Mouse (Mus musculus) myocyte (in vitro differentiated cells): ENCODE measurements around the gene Gga3. TPM values are rescaled to one million over a fixed set of nuclear protein-coding genes. Genes with fewer than 3 reads are reported as not detected.

ENCODE experiments used
- H3K27me3 ChIP-seq: one replicate; pipeline ENCODE4 v1.6.1; 2011; ENCODE audit not compliant: control insufficient read depth, insufficient read depth, insufficient read length
- H3K36me3 ChIP-seq: one replicate; pipeline ENCODE4 v1.6.1; 2011; ENCODE audit not compliant: control insufficient read depth, insufficient read depth
- H3K4me2 ChIP-seq: one replicate; pipeline ENCODE4 v1.6.1; 2011; ENCODE audit warnings: low read depth, control low read depth
- H3K4me3 ChIP-seq: one replicate; pipeline ENCODE4 v1.5.1; 2011; ENCODE audit warnings: mild to moderate bottlenecking, control low read depth, moderate library complexity
- H3K79me2 ChIP-seq: one replicate; pipeline ENCODE4 v1.6.1; 2011; ENCODE audit not compliant: control insufficient read depth, insufficient read depth
- H3ac ChIP-seq: one replicate; pipeline ENCODE4 v1.6.1; 2011; ENCODE audit not compliant: control insufficient read depth, insufficient read length
- CEBPB ChIP-seq: IDR thresholded peaks from 2 replicates; pipeline ENCODE4 v1.6.1; 2011; ENCODE audit warnings: mild to moderate bottlenecking, moderate library complexity; ENCODE audit not compliant: poor library complexity, insufficient read depth, severe bottlenecking
- E2F4 ChIP-seq: IDR thresholded peaks from one replicate; pipeline ENCODE4 v1.6.1; 2011; ENCODE audit warnings: mild to moderate bottlenecking, control low read depth, moderate library complexity; ENCODE audit not compliant: insufficient read depth
- MAX ChIP-seq: IDR thresholded peaks from one replicate; pipeline ENCODE4 v1.6.1; 2011; ENCODE audit warnings: low read depth, mild to moderate bottlenecking, control low read depth
- MYOD1 ChIP-seq, 3 experiments: IDR thresholded peaks; one replicate each; pipeline ENCODE4 v1.6.1; 2011; ENCODE audit warnings: control low read depth in 2 of 3, low read depth in 2 of 3, mild to moderate bottlenecking in 2 of 3, moderate library complexity in 1 of 3; ENCODE audit not compliant: insufficient read length in 2 of 3, control insufficient read depth in 1 of 3
- MYOG ChIP-seq, 3 experiments: IDR thresholded peaks; one replicate each; pipeline ENCODE4 v1.6.1; 2011; ENCODE audit warnings: control low read depth in 2 of 3, low read depth in 2 of 3, mild to moderate bottlenecking in 2 of 3; ENCODE audit not compliant: insufficient read length in 2 of 3, control insufficient read depth in 1 of 3, insufficient read depth in 1 of 3
- POLR2A ChIP-seq: IDR thresholded peaks from one replicate; pipeline ENCODE4 v1.6.1; 2011; ENCODE audit warnings: low read depth, mild to moderate bottlenecking, control low read depth, moderate library complexity; ENCODE audit not compliant: insufficient read length
- POLR2AphosphoS2 ChIP-seq: IDR thresholded peaks from one replicate; pipeline ENCODE4 v1.6.1; 2011; ENCODE audit warnings: low read depth, control low read depth; ENCODE audit not compliant: insufficient read length
- REST ChIP-seq: IDR thresholded peaks from one replicate; pipeline ENCODE4 v1.6.1; 2011; ENCODE audit warnings: mild to moderate bottlenecking, control low read depth, moderate library complexity; ENCODE audit not compliant: insufficient read depth, insufficient read length
- SRF ChIP-seq: IDR thresholded peaks from one replicate; pipeline ENCODE4 v1.6.1; 2011; ENCODE audit warnings: low read depth; ENCODE audit not compliant: control insufficient read depth, insufficient read length
- TCF12 ChIP-seq: IDR thresholded peaks from one replicate; pipeline ENCODE4 v1.6.1; 2011; ENCODE audit warnings: mild to moderate bottlenecking, control low read depth; ENCODE audit not compliant: poor library complexity, insufficient read depth, severe bottlenecking
- TCF3 ChIP-seq: IDR thresholded peaks from one replicate; pipeline ENCODE4 v1.6.1; 2011; ENCODE audit warnings: low read depth, control low read depth; ENCODE audit not compliant: insufficient read length
- polyA plus RNA-seq: library from polyadenylated mRNA; unstranded; fragments of >200 nt; fragmentation: generic; extraction: Trizol; gene quantifications from one replicate; pipeline ENCODE4 v1.2.1, GENCODE M21; 2012; ENCODE audit warnings: missing spikeins

Gga3 gene
- polyA plus RNA-seq, 1 experiment = 16.4 TPM

- Histone ChIP-seq H3K4me3 (peak overlapping the region; percentile 69), H3K36me3 (no peaks in the 10 kb centered on the region), H3K4me2 (peak overlapping the region; percentile 95), H3K79me2 (no peaks in the 10 kb centered on the region), H3K27me3 (no peaks in the 10 kb centered on the region), H3ac (no peak overlapping the region)
- TF ChIP-seq E2F4 = no peak
- TF ChIP-seq SRF = no peak
- no peak for TF ChIP-seq REST
- TF ChIP-seq MYOG (IDR thresholded peaks at IDR 0.05; ENCODE audit: control insufficient read depth in 1 of 3, insufficient read depth in 1 of 3, insufficient read length in 2 of 3, low read depth in 2 of 3) = no peak
- no peak for TF ChIP-seq POLR2AphosphoS2
- TF ChIP-seq CEBPB = no peak
- TF ChIP-seq POLR2A = no peak
Observed at GRCm38 (mm10) chr11:115626824-115627616, 23.2 kb upstream of the Gga3 start.

GRCm38 (mm10) chr11:115625877-115626276 is 22.0 kb upstream of the Gga3 start:
- Histone ChIP-seq H3K27me3 (no peaks in the 10 kb centered on the region), H3K4me2 (no peak overlapping the region), H3K79me2 (no peaks in the 10 kb centered on the region), H3K4me3 (no peak overlapping the region), H3ac (no peak overlapping the region), H3K36me3 (no peaks in the 10 kb centered on the region)
- TF ChIP-seq CEBPB (no peak), SRF (no peak), POLR2A (no peak), MYOG (IDR thresholded peaks at IDR 0.05; ENCODE audit: control insufficient read depth in 1 of 3, insufficient read depth in 1 of 3, insufficient read length in 2 of 3, low read depth in 2 of 3) (no peak), MAX (no peak), MYOD1 (IDR thresholded peaks at IDR 0.05; ENCODE audit: control insufficient read depth in 1 of 3, insufficient read length in 2 of 3, low read depth in 2 of 3) (no peak), POLR2AphosphoS2 (no peak), REST (no peak)

GRCm38 (mm10) chr11:115623487-115624070 is 19.7 kb upstream of the Gga3 start:
- Histone ChIP-seq H3K27me3 (no peaks in the 10 kb centered on the region), H3K4me3 (no peak overlapping the region), H3K4me2 (no peak overlapping the region), H3K36me3 (no peaks in the 10 kb centered on the region), H3K79me2 (no peaks in the 10 kb centered on the region), H3ac (no peak overlapping the region)
- no peak for TF ChIP-seq REST
- TF ChIP-seq TCF12 = no peak
- TF ChIP-seq E2F4 = no peak
- TF ChIP-seq TCF3 = no peak
- no peak for TF ChIP-seq SRF
- no peak for TF ChIP-seq CEBPB
- TF ChIP-seq MYOG (IDR thresholded peaks at IDR 0.05; ENCODE audit: control insufficient read depth in 1 of 3, insufficient read depth in 1 of 3, insufficient read length in 2 of 3, low read depth in 2 of 3) = no peak
- TF ChIP-seq MAX = no peak
- TF ChIP-seq MYOD1 (IDR thresholded peaks at IDR 0.05; ENCODE audit: control insufficient read depth in 1 of 3, insufficient read length in 2 of 3, low read depth in 2 of 3) = no peak
- no peak for TF ChIP-seq POLR2AphosphoS2
- no peak for TF ChIP-seq POLR2A

- H3K4me2 ChIP-seq = no peak overlapping the region
- H3K36me3 ChIP-seq = no peaks in the 10 kb centered on the region
- TF ChIP-seq MYOG (IDR thresholded peaks at IDR 0.05; ENCODE audit: control insufficient read depth in 1 of 3, insufficient read depth in 1 of 3, insufficient read length in 2 of 3, low read depth in 2 of 3) (no peak), REST (no peak), TCF3 (no peak)
Observed at GRCm38 (mm10) chr11:115619949-115620348, 16.1 kb upstream of the Gga3 start.

More at GRCm38 (mm10) chr11:115619949-115620348, 16.1 kb upstream of the Gga3 start:
- no peak overlapping the region for H3K4me3 ChIP-seq
- no peak overlapping the region for H3ac ChIP-seq
- H3K79me2 ChIP-seq = no peaks in the 10 kb centered on the region
- no peaks in the 10 kb centered on the region for H3K27me3 ChIP-seq
